Mouse (Mus musculus) hindbrain, embryonic 14.5 days (tissue): ENCODE data around the gene Atad3a. TPM values are rescaled to one million over a fixed set of nuclear protein-coding genes. Genes with fewer than 3 reads are reported as not detected.
"Not testable (repeated sequence)": the region's sequence is repeated elsewhere in the genome, so short reads cannot be mapped to it uniquely, and the experiment has no call there.

Experiments
- ATAC-seq: fragments of 200-750 bp; cut with Nextera tagmentation; 2 replicates; pipeline ENCODE4 v1.8.0; 2017; ENCODE audit warnings: moderate number of reproducible peaks, mild to moderate bottlenecking, moderate TSS enrichment, moderate library complexity; ENCODE audit not compliant: low FRiP score
- DNase-seq: peaks from one replicate; pipeline ENCODE4 v3.0.0-alpha.2; 2015; ENCODE audit warnings: low spot score
- H3K27ac ChIP-seq: fragments of 300-500 bp; sonication (generic); 2 replicates; pipeline ENCODE4 v1.5.1; 2014; ENCODE audit warnings: mild to moderate bottlenecking, moderate library complexity
- H3K27me3 ChIP-seq: fragments of 300-500 bp; sonication (generic); 2 replicates; pipeline ENCODE4 v1.6.1; 2014; ENCODE audit warnings: mild to moderate bottlenecking, low read length, mixed read lengths; ENCODE audit not compliant: control insufficient read depth, insufficient read depth
- H3K36me3 ChIP-seq: fragments of 300-500 bp; sonication (generic); replicated peaks from 2 replicates; pipeline ENCODE4 v1.6.1; 2014; ENCODE audit not compliant: control insufficient read depth, insufficient read depth
- H3K4me1 ChIP-seq: fragments of 300-500 bp; sonication (generic); replicated peaks from 2 replicates; pipeline ENCODE4 v1.6.1; 2014; ENCODE audit warnings: antibody characterized with exemption, low read length, mixed read lengths; ENCODE audit not compliant: control insufficient read depth, insufficient read depth
- H3K4me2 ChIP-seq: fragments of 300-500 bp; sonication (generic); replicated peaks from 2 replicates; pipeline ENCODE4 v1.6.1; 2014; ENCODE audit warnings: mild to moderate bottlenecking, moderate library complexity
- H3K4me3 ChIP-seq: fragments of 300-500 bp; sonication (generic); replicated peaks from 2 replicates; pipeline ENCODE4 v1.5.1; 2014; ENCODE audit warnings: mild to moderate bottlenecking, low read length
- H3K9ac ChIP-seq: fragments of 300-500 bp; sonication (generic); 2 replicates; pipeline ENCODE4 v1.6.1; 2014
- H3K9me3 ChIP-seq: fragments of 300-500 bp; sonication (generic); 2 replicates; pipeline ENCODE4 v1.6.1; 2016; ENCODE audit warnings: low read length; ENCODE audit not compliant: control insufficient read depth
- WGBS: fragments of 180-500 bp; shearing (Covaris S2); extraction: QIAGEN DNeasy Blood & Tissue Kit; methylation state at CpG from one replicate; pipeline ENCODE4 v1.1.7; 2014; 5-methylcytosine and 5-hydroxymethylcytosine counted together
- polyA plus RNA-seq: library from polyadenylated mRNA; unstranded; fragments of >200 nt; fragmentation: Nextera tagmentation; extraction: Ambion mirVana; gene quantifications from 2 replicates; pipeline ENCODE4 v1.2.1, GENCODE M21; 2014

Gene Atad3a
- polyA plus RNA-seq, 1 experiment from 2014 or later = 73.0 TPM

DNA sequence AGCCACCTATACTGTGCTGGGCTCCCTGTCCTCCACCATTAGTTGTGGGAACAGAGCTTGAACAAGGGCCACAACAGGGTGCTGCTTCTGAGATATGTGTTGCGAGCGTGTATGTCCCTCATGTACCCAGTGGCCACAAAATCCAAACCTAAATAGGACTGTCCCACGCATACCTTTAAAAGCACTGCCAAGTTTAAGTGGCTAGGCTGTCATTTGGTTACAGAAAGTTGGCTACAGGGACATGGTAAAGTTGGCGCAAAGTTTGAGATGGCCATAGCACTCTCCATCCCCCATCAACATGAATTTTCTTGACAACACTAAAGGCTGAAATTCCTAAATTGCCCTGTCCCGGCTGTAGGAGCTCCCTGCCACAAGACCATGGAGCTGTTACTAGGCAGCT, 15.8 kb downstream of the Atad3a start:
- 95% methylated on average over 5 of the region's 5 CpGs for WGBS
- no peaks in the 10 kb centered on the region for H3K27me3 ChIP-seq
- no peak for ATAC-seq
- no peak overlapping the region for H3K27ac ChIP-seq
- H3K4me1 ChIP-seq = no peaks in the 10 kb centered on the region
- H3K9ac ChIP-seq = no peak overlapping the region
- DNase-seq = no peak
- no peak overlapping the region for H3K4me3 ChIP-seq
- no peaks in the 10 kb centered on the region for H3K9me3 ChIP-seq
- H3K4me2 ChIP-seq = no peak overlapping the region
- H3K36me3 ChIP-seq = peaks cover 95% of the 10 kb centered on the region

- H3K9me3 ChIP-seq = no peaks in the 10 kb centered on the region
- H3K36me3 ChIP-seq = peaks cover 95% of the 10 kb centered on the region
- 97% methylated on average over 8 of the region's 8 CpGs for WGBS
- no peaks in the 10 kb centered on the region for H3K4me1 ChIP-seq
- no peak overlapping the region for H3K4me2 ChIP-seq
- no peak for ATAC-seq
- no peak overlapping the region for H3K27ac ChIP-seq
- no peak overlapping the region for H3K9ac ChIP-seq
- H3K27me3 ChIP-seq = no peaks in the 10 kb centered on the region
- no peak overlapping the region for H3K4me3 ChIP-seq
- DNase-seq = no peak
Observed at GRCm38 (mm10) chr4:155744474-155744873, 16.4 kb downstream of the Atad3a start.

DNA sequence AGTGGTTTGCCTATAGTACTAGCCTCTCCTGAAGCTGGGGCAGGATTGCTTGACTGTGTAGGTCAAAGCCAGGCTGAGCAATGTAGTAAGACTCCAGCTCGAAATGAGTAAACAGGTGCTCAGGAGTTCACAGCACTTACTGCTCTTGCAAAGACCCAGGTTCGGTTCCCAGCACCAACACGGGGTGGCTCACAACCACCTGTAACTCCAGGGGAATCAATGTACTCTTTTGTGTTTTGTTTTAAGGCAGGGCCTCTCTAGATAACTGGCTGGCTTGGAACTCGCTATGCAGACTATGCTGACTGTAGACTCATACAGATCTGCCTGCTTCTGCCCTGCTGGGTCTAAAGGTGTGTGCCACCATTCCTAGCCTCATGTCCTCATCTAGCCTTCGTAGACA, 18.2 kb downstream of the Atad3a start:
- 93% methylated on average over 5 of the region's 5 CpGs for WGBS
- Histone ChIP-seq H3K4me3 (no peak overlapping the region), H3K9ac (no peak overlapping the region), H3K36me3 (peaks cover 90% of the 10 kb centered on the region), H3K9me3 (no peaks in the 10 kb centered on the region), H3K27me3 (no peaks in the 10 kb centered on the region), H3K27ac (no peak overlapping the region), H3K4me1 (no peaks in the 10 kb centered on the region), H3K4me2 (no peak overlapping the region)
- ATAC-seq (no peak), DNase-seq (no peak)

GRCm38 (mm10) chr4:155740681-155741080, 20.2 kb downstream of the Atad3a start:
- H3K9me3 ChIP-seq, H3K27ac ChIP-seq, DNase-seq, H3K4me2 ChIP-seq, H3K27me3 ChIP-seq, H3K9ac ChIP-seq, H3K4me3 ChIP-seq, ATAC-seq: not testable (repeated sequence)
- Histone ChIP-seq H3K36me3 (peaks cover 85% of the 10 kb centered on the region), H3K4me1 (peaks cover 14% of the 10 kb centered on the region)
- WGBS = 89% methylated on average over 10 of the region's 10 CpGs

GRCm38 (mm10) chr4:155739741-155740636, 20.9 kb downstream of the Atad3a start:
- H3K27ac ChIP-seq = no peak overlapping the region
- DNase-seq (no peak), ATAC-seq (peak; percentile 21)
- H3K9me3 ChIP-seq = no peaks in the 10 kb centered on the region
- peaks cover 80% of the 10 kb centered on the region for H3K36me3 ChIP-seq
- 78% methylated on average over 37 of the region's 37 CpGs for WGBS
- no peak overlapping the region for H3K4me2 ChIP-seq
- H3K27me3 ChIP-seq = no peaks in the 10 kb centered on the region
- H3K4me1 ChIP-seq = peaks cover 16% of the 10 kb centered on the region
- H3K9ac ChIP-seq = no peak overlapping the region
- no peak overlapping the region for H3K4me3 ChIP-seq

- H3K9ac ChIP-seq = no peak overlapping the region
- no peak overlapping the region for H3K4me3 ChIP-seq
- ATAC-seq = no peak
- H3K9me3 ChIP-seq = no peaks in the 10 kb centered on the region
- WGBS = 85% methylated on average over 6 of the region's 6 CpGs
- no peaks in the 10 kb centered on the region for H3K27me3 ChIP-seq
- H3K4me1 ChIP-seq = peaks cover 16% of the 10 kb centered on the region
- no peak overlapping the region for H3K4me2 ChIP-seq
- DNase-seq = no peak
- no peak overlapping the region for H3K27ac ChIP-seq
- peaks cover 73% of the 10 kb centered on the region for H3K36me3 ChIP-seq
Observed at GRCm38 (mm10) chr4:155739152-155739551, 21.7 kb downstream of the Atad3a start.

GRCm38 (mm10) chr4:155738262-155738661, 22.6 kb downstream of the Atad3a start:
- Histone ChIP-seq H3K36me3 (peaks cover 64% of the 10 kb centered on the region), H3K9me3 (no peaks in the 10 kb centered on the region), H3K4me3 (no peak overlapping the region), H3K4me1 (peaks cover 24% of the 10 kb centered on the region), H3K27ac (no peak overlapping the region), H3K4me2 (no peak overlapping the region), H3K27me3 (no peaks in the 10 kb centered on the region), H3K9ac (no peak overlapping the region)
- no peak for DNase-seq
- 72% methylated on average over 8 of the region's 8 CpGs for WGBS
- no peak for ATAC-seq

DNA sequence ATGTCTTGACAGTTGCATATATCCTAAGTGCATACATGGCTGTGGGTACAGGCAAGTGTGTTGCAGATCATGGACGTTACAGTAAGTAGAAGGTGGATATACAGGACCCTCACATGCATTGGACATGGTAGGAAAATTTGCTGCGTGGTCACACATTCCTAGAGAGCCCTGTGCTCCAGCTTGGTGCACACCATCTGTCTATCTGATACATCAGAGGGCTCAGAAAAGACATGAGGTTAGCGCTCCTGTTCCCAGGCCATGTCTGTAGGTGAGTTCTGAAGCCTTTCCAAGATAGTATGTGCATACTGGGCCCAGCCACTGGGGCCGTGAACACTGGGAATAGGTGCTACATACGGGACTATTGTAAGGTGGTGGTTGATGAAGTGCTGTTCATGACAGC, 24.5 kb downstream of the Atad3a start:
- ATAC-seq (no peak), DNase-seq (no peak)
- Histone ChIP-seq H3K9me3 (no peaks in the 10 kb centered on the region), H3K9ac (0 out of 2 replicates have a peak overlapping the region, but pooled peaks have one; percentile 97), H3K4me2 (peak overlapping the region; percentile 89), H3K4me3 (peak overlapping the region; percentile 78), H3K27me3 (no peaks in the 10 kb centered on the region), H3K27ac (no peak overlapping the region), H3K4me1 (peaks cover 24% of the 10 kb centered on the region), H3K36me3 (peaks cover 60% of the 10 kb centered on the region)
- 90% methylated on average over 5 of the region's 5 CpGs for WGBS

GRCm38 (mm10) chr4:155735788-155736187, 25.1 kb downstream of the Atad3a start:
- Histone ChIP-seq H3K4me1 (peaks cover 24% of the 10 kb centered on the region), H3K4me2 (peak overlapping the region; percentile 89), H3K27me3 (no peaks in the 10 kb centered on the region), H3K36me3 (peaks cover 54% of the 10 kb centered on the region), H3K9me3 (no peaks in the 10 kb centered on the region), H3K4me3 (peak overlapping the region; percentile 78), H3K9ac (peak overlapping the region; percentile 97), H3K27ac (peak overlapping the region; percentile 97)
- 74% methylated on average over 5 of the region's 5 CpGs for WGBS
- ATAC-seq = no peak
- DNase-seq = no peak
